14 mouse cellular contexts compared by ENCODE assay signal in the genomic region with DNA sequence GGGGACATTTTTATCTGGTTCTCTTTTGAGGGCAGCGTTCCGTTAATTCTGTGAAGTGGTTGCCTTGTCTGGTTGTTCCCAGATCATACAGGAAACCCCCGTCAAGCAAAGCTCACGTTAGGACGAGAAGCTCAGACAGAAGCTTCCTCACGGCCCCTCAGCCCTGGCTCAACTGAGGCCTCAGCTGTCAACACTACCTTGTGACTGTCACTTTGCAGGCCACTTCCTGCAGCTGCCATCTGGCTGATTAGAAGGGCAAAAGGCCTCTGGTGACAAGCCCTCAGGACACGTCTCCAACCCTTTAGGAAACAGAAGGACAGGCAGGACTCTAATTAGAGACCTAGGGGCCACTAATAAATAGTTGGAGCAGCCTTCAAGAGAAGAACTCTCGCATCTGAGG. TPM values are rescaled to one million over a fixed set of nuclear protein-coding genes. Genes with fewer than 3 reads are reported as not detected.
A peak's percentile ranks its signal among the peaks of the same experiment; 100 is the strongest.
DNase-seq lines count a peak whose midpoint lies in the region; ATAC-seq lines count a peak whose summit lies in the region.
"Had no signal": no experiment of that assay in that cellular context is flagged by ENCODE, and none has a peak within 500 bp of the region (broad histone marks: within the 10 kb centered on the region; RNA-seq: fewer than 3 reads in every experiment).

No protein-coding gene starts in this region.

- H3K9ac ChIP-seq in hindbrain, embryonic 11.5 days (ENCODE audit: low read depth, low read length): no peak overlapping the region
- no peak overlapping the region for H3K9ac ChIP-seq in hindbrain, embryonic 12.5 days
- H3K9ac ChIP-seq: limb, embryonic 13.5 days; neural tube, embryonic 13.5 days had no signal

- no peaks in the 10 kb centered on the region for H3K36me3 ChIP-seq in hindbrain, embryonic 11.5 days (ENCODE audit: control insufficient read depth, insufficient read depth, low read length)
- no peaks in the 10 kb centered on the region for H3K36me3 ChIP-seq in hindbrain, embryonic 12.5 days
- H3K36me3 ChIP-seq: forebrain, embryonic 10.5 days; limb, embryonic 13.5 days; neural tube, embryonic 13.5 days had no signal

- no peak for ATAC-seq in hindbrain, embryonic 11.5 days (ENCODE audit: low FRiP score)
- no peak for ATAC-seq in hindbrain, embryonic 12.5 days (ENCODE audit: low FRiP score)
- ATAC-seq in megakaryocyte progenitor cell, adult 5-6 weeks (replicated peaks; ENCODE audit: poor library complexity): peak; percentile 74

- H3K9me3 ChIP-seq in hindbrain, embryonic 11.5 days (ENCODE audit: control insufficient read depth, low read length): no peaks in the 10 kb centered on the region
- no peaks in the 10 kb centered on the region for H3K9me3 ChIP-seq in hindbrain, embryonic 12.5 days (replicated peaks)
- H3K9me3 ChIP-seq: forebrain, embryonic 10.5 days; limb, embryonic 13.5 days; neural tube, embryonic 13.5 days had no signal

- H3K4me2 ChIP-seq in hindbrain, embryonic 11.5 days (replicated peaks; ENCODE audit: low read depth, low read length): no peak overlapping the region
- H3K4me2 ChIP-seq in hindbrain, embryonic 12.5 days (replicated peaks): no peak overlapping the region
- H3K4me2 ChIP-seq: limb, embryonic 13.5 days; neural tube, embryonic 13.5 days had no signal

- peak; percentile 15 for DNase-seq in hindbrain, embryonic 11.5 days (ENCODE audit: low spot score)
- peak; percentile 8 for DNase-seq in cerebellum, adult 11-12 months
- DNase-seq in embryo, embryonic 9.5 days (ENCODE audit: extremely low spot score): peak; percentile 12
- DNase-seq in layer of hippocampus, adult 8-10 months (ENCODE audit: low spot score in 2 of 2): no peak
- DNase-seq in spleen, adult 12 weeks (ENCODE audit: low spot score): no peak
- no peak for DNase-seq in layer of hippocampus, adult 11-12 months (ENCODE audit: low spot score)
- DNase-seq: kidney, postnatal 25 days had no signal

- H3K4me3 ChIP-seq in hindbrain, embryonic 11.5 days (ENCODE audit: low read depth, low read length): no peak overlapping the region
- H3K4me3 ChIP-seq in hindbrain, embryonic 12.5 days: no peak overlapping the region
- H3K4me3 ChIP-seq: forebrain, embryonic 10.5 days; limb, embryonic 13.5 days; neural tube, embryonic 13.5 days had no signal

- H3K27ac ChIP-seq in hindbrain, embryonic 11.5 days (ENCODE audit: low read depth, low read length): no peak overlapping the region
- no peak overlapping the region for H3K27ac ChIP-seq in hindbrain, embryonic 12.5 days
- H3K27ac ChIP-seq: forebrain, embryonic 10.5 days; limb, embryonic 13.5 days; macrophage; neural tube, embryonic 13.5 days had no signal

- 47% methylated on average over 8 of the region's 8 CpGs for WGBS in hindbrain, embryonic 11.5 days
- 42% methylated on average over 8 of the region's 8 CpGs for WGBS in hindbrain, embryonic 12.5 days

- H3K27me3 ChIP-seq in hindbrain, embryonic 11.5 days (ENCODE audit: control insufficient read depth, insufficient read depth, low read length): no peaks in the 10 kb centered on the region
- H3K27me3 ChIP-seq in hindbrain, embryonic 12.5 days: no peaks in the 10 kb centered on the region
- H3K27me3 ChIP-seq: neural tube, embryonic 13.5 days had no signal

- no peaks in the 10 kb centered on the region for H3K4me1 ChIP-seq in hindbrain, embryonic 11.5 days (replicated peaks; ENCODE audit: control insufficient read depth, insufficient read depth, low read length)
- 0 out of 2 replicates have a peak, but pooled peaks cover 4% of the 10 kb centered on the region for H3K4me1 ChIP-seq in hindbrain, embryonic 12.5 days
- H3K4me1 ChIP-seq: limb, embryonic 13.5 days; neural tube, embryonic 13.5 days had no signal

RNA-seq across cellular contexts. Expression of a gene that starts 35.9 kb away (rescaled TPM):
- 0.60 and 0.77 TPM in 2 replicates for polyA plus RNA-seq in hindbrain, embryonic 11.5 days (2014; fragmentation: Nextera tagmentation; extraction: Ambion mirVana)
- 0.79 and 0.93 TPM in 2 replicates for polyA plus RNA-seq in hindbrain, embryonic 12.5 days (2016; fragmentation: Nextera tagmentation; extraction: Ambion mirVana)
- total RNA-seq in megakaryocyte progenitor cell, adult 5-6 weeks (2015): 0.22 and 1.1 TPM in 2 replicates
- total RNA-seq in megakaryocyte progenitor cell, adult 5-6 weeks (2017): 0.68 TPM in 1 of 2 replicates, not detected in the other
- total RNA-seq in layer of hippocampus, adult 8-10 months (2022): under 1 TPM; 0.41 to 0.62 (median 0.60) TPM
- total RNA-seq: heart, adult 18-20 months had no signal

Comparison
In these comparisons a context has a peak if more than half of its experiments do, and no peak if none do; other contexts are left out.
1. DNase-seq: peak in hindbrain, embryonic 11.5 days (single experiment), cerebellum, adult 11-12 months (single experiment) and embryo, embryonic 9.5 days (single experiment); none in layer of hippocampus, adult 8-10 months (0 of 2), spleen, adult 12 weeks (single experiment) and layer of hippocampus, adult 11-12 months (single experiment).